Mouse (Mus musculus) heart, adult 11 months (tissue): ENCODE measurements around the gene Npy5r.

ENCODE experiments used
- DNase-seq: peaks from one replicate; pipeline ENCODE4 v3.0.0; 2022

Npy5r gene

GRCm38 (mm10) chr8:66687511-66688329 lies at the start of gene Npy5r:
Gene Npy5r (minus strand): TSS chr8:66688128.
- DNase-seq, result no peak

- DNase-seq, result no peak
Observed at GRCm38 (mm10) chr8:66731957-66732356, 44.0 kb upstream of the Npy5r start.

DNA sequence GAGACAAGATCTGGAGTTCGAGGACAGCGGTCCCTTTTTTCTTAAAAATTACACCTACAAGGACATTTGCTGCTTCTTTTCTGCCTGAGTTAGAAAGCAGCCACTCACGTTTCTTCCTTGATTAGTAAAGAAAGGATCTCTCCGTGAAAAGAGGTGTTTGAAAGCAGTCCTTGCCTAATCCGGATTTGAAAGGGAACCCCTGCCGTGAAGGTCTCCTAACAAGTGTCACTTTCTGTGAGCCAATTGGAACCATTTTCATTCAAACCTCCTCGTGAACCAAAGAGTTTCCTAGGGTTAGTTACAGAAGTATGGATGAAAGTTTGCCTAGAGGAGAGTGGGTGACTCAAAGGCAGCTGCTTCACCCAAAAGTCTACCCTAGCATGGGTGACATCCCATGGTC lies 41.5 kb upstream of the Npy5r start:
- DNase-seq, result no peak

- DNase-seq, result no peak
Observed at GRCm38 (mm10) chr8:66722835-66723234, 34.9 kb upstream of the Npy5r start.

GRCm38 (mm10) chr8:66714324-66714975 lies 26.5 kb upstream of the Npy5r start:
- DNase-seq, result no peak

DNA sequence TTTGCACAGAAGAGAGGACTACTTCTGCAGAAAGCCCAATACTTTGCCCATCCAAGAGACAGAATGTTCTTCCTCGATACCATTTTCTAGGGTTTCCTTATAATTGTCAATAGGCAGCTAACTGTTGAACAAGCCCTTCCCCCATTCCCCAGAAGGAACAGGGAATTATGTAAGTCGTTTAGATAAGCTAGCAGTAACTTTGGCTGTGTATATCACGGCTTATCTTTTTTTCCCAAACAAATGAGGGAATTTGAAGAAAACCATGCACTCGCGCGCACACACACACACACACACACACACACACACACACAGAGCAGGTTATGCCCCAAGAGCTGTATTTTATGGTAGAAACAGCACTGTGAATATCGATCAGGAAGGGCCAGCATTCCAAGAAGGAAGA lies 10.9 kb upstream of the Npy5r start:
- no peak for DNase-seq

- DNase-seq, result no peak
Observed at GRCm38 (mm10) chr8:66698011-66698410, 10.1 kb upstream of the Npy5r start.

GRCm38 (mm10) chr8:66696970-66697843 lies 9.3 kb upstream of the Npy5r start, which contains the start of gene Npy1r:
Gene Npy1r (plus strand): TSS chr8:66697192.
- DNase-seq, result peak; percentile 90

DNA sequence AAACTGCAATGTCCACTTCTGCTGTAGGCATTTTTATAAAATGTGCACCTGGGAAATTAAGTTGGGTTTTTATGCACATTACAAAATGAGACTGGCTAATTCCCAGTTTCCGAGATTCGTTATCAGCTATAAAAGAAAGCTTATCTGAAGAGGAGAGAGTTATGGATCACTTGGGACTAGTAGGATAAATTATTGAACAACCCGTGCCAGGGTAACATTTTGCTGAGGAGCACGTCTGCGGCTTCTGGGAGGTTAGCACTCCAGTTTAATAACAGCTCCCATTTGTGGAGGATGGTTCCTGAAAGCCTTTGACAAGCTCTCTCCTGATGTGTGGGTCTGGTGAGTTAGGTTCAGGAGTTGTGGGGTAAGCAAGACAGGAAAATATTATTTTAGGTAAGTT lies 2.5 kb upstream of the Npy5r start:
- no peak for DNase-seq

GRCm38 (mm10) chr8:66688799-66689198 lies 871 bp upstream of the Npy5r start:
- no peak for DNase-seq

DNA sequence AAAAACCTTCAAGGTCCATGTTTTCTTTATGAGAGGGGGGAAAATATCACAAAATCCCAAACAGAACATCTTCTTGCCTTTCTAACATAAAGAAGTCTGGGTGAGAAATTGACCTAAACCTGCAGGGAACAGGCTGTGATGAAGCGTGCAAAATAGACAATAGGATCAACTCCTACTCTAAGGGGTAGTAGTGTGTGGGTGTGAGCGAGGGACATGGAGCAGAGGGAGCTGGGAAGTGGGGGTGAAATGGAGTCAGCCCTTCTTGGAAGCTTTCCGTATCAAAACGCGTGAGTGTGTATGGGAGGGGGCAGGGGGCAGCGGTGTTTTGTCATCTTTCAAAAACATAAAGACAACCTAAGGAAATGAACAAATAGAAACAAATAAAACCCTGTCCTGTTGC lies 467 bp upstream of the Npy5r start:
- DNase-seq, result no peak

GRCm38 (mm10) chr8:66681261-66681660 lies 6.7 kb downstream of the Npy5r start:
- no peak for DNase-seq

- DNase-seq, result no peak
Observed at GRCm38 (mm10) chr8:66630721-66631120, 57.2 kb downstream of the Npy5r start.
